Mouse (Mus musculus) C2C12 (cell line): Measurements from ENCODE around the gene Ren1. TPM values are rescaled to one million over a fixed set of nuclear protein-coding genes. Genes with fewer than 3 reads are reported as not detected.

ENCODE experiments used
- H3K27me3 ChIP-seq: one replicate; pipeline ENCODE4 v1.6.1; 2011; ENCODE audit not compliant: control insufficient read depth, insufficient read depth, insufficient read length
- H3K36me3 ChIP-seq: one replicate; pipeline ENCODE4 v1.6.1; 2011; ENCODE audit not compliant: control insufficient read depth, insufficient read depth
- H3K4me3 ChIP-seq: one replicate; pipeline ENCODE4 v1.5.1; 2011; ENCODE audit warnings: mild to moderate bottlenecking, control low read depth; ENCODE audit not compliant: poor library complexity, insufficient read depth, severe bottlenecking
- H3K79me2 ChIP-seq: one replicate; pipeline ENCODE4 v1.6.1; 2011; ENCODE audit not compliant: control insufficient read depth, insufficient read depth
- H3K79me3 ChIP-seq: one replicate; pipeline ENCODE4 v1.6.1; 2011; ENCODE audit warnings: low read depth, control low read depth
- H3ac ChIP-seq: one replicate; pipeline ENCODE3; 2011; ENCODE audit warnings: low read depth; ENCODE audit not compliant: control insufficient read depth, insufficient read length
- CEBPB ChIP-seq: IDR thresholded peaks from one replicate; pipeline ENCODE4 v1.6.1; 2011; ENCODE audit warnings: low read depth, mild to moderate bottlenecking, control low read depth, moderate library complexity
- CTCF ChIP-seq: IDR thresholded peaks from one replicate; pipeline ENCODE4 v1.5.1; 2011; ENCODE audit not compliant: control insufficient read depth, insufficient read depth, insufficient read length
- FOSL1 ChIP-seq: IDR thresholded peaks from one replicate; pipeline ENCODE4 v1.8.0; 2011; ENCODE audit warnings: mild to moderate bottlenecking, low read length; ENCODE audit not compliant: poor library complexity, insufficient read depth, severe bottlenecking
- MAX ChIP-seq: IDR thresholded peaks from one replicate; pipeline ENCODE4 v1.6.1; 2011; ENCODE audit warnings: mild to moderate bottlenecking, control low read depth
- MYOD1 ChIP-seq: IDR thresholded peaks from one replicate; pipeline ENCODE4 v1.6.1; 2011; ENCODE audit warnings: low read depth; ENCODE audit not compliant: control insufficient read depth, insufficient read length
- MYOG ChIP-seq: IDR thresholded peaks from one replicate; pipeline ENCODE4 v1.6.1; 2011; ENCODE audit not compliant: control insufficient read depth, insufficient read length; ENCODE audit errors: extremely low read depth
- USF1 ChIP-seq: IDR thresholded peaks from one replicate; pipeline ENCODE4 v1.6.1; 2011; ENCODE audit warnings: low read depth, mild to moderate bottlenecking, control low read depth, moderate library complexity
- polyA plus RNA-seq: library from polyadenylated mRNA; unstranded; fragments of >200 nt; fragmentation: generic; extraction: Trizol; gene quantifications from one replicate; pipeline ENCODE4 v1.2.1, GENCODE M21; 2012; ENCODE audit warnings: missing spikeins

The Ren1 gene
- polyA plus RNA-seq, 1 experiment = not detected

- Histone ChIP-seq H3K79me3 (no peaks in the 10 kb centered on the region), H3K4me3 (no peak overlapping the region), H3K27me3 (no peaks in the 10 kb centered on the region), H3K36me3 (no peaks in the 10 kb centered on the region), H3ac (no peak overlapping the region), H3K79me2 (no peaks in the 10 kb centered on the region)
- TF ChIP-seq MYOD1 (no peak), MAX (no peak), CTCF (no peak), USF1 (no peak), CEBPB (no peak), MYOG (no peak), FOSL1 (no peak)
These were observed 47.4 kb downstream of the Ren1 start for GRCm38 (mm10) chr1:133397483-133398237.

- no peak overlapping the region for H3K4me3 ChIP-seq
- H3K27me3 ChIP-seq = no peaks in the 10 kb centered on the region
- H3ac ChIP-seq = no peak overlapping the region
- no peaks in the 10 kb centered on the region for H3K79me2 ChIP-seq
- no peak for TF ChIP-seq USF1
- TF ChIP-seq MYOG = no peak
- TF ChIP-seq FOSL1 = no peak
- TF ChIP-seq MAX = no peak
- no peak for TF ChIP-seq CEBPB
- TF ChIP-seq MYOD1 = no peak
- TF ChIP-seq CTCF = no peak
- no peaks in the 10 kb centered on the region for H3K36me3 ChIP-seq
- no peaks in the 10 kb centered on the region for H3K79me3 ChIP-seq
These were observed 49.9 kb downstream of the Ren1 start for GRCm38 (mm10) chr1:133400014-133400725.

GRCm38 (mm10) chr1:133404005-133404404 is 53.7 kb downstream of the Ren1 start:
- no peak overlapping the region for H3ac ChIP-seq
- no peaks in the 10 kb centered on the region for H3K36me3 ChIP-seq
- no peak overlapping the region for H3K4me3 ChIP-seq
- no peaks in the 10 kb centered on the region for H3K27me3 ChIP-seq
- no peaks in the 10 kb centered on the region for H3K79me2 ChIP-seq
- TF ChIP-seq CEBPB = no peak
- no peak for TF ChIP-seq MAX
- TF ChIP-seq MYOG = no peak
- no peak for TF ChIP-seq MYOD1
- no peak for TF ChIP-seq CTCF
- TF ChIP-seq FOSL1 = no peak
- no peaks in the 10 kb centered on the region for H3K79me3 ChIP-seq

- no peak for TF ChIP-seq CTCF
- TF ChIP-seq CEBPB = no peak
- no peak for TF ChIP-seq MYOD1
- no peak for TF ChIP-seq MAX
- no peak for TF ChIP-seq FOSL1
- TF ChIP-seq USF1 = no peak
- TF ChIP-seq MYOG = no peak
These were observed 56.3 kb downstream of the Ren1 start for GRCm38 (mm10) chr1:133406614-133407013.

GRCm38 (mm10) chr1:133407436-133407835 is 57.1 kb downstream of the Ren1 start:
- H3K27me3 ChIP-seq = peaks cover 10% of the 10 kb centered on the region
- TF ChIP-seq MYOG = no peak
- no peaks in the 10 kb centered on the region for H3K36me3 ChIP-seq
- no peak overlapping the region for H3ac ChIP-seq
- H3K79me2 ChIP-seq = no peaks in the 10 kb centered on the region
- no peak overlapping the region for H3K4me3 ChIP-seq
- no peaks in the 10 kb centered on the region for H3K79me3 ChIP-seq

More at GRCm38 (mm10) chr1:133406614-133407013, 56.3 kb downstream of the Ren1 start:
- no peak overlapping the region for H3ac ChIP-seq
- no peaks in the 10 kb centered on the region for H3K36me3 ChIP-seq
- H3K4me3 ChIP-seq = no peak overlapping the region
- no peaks in the 10 kb centered on the region for H3K79me3 ChIP-seq
- no peaks in the 10 kb centered on the region for H3K79me2 ChIP-seq
- H3K27me3 ChIP-seq = peaks cover 4% of the 10 kb centered on the region

- Histone ChIP-seq H3K27me3 (peaks cover 10% of the 10 kb centered on the region), H3K36me3 (no peaks in the 10 kb centered on the region), H3ac (no peak overlapping the region), H3K79me3 (no peaks in the 10 kb centered on the region), H3K79me2 (no peaks in the 10 kb centered on the region), H3K4me3 (no peak overlapping the region)
- TF ChIP-seq MAX = no peak
- no peak for TF ChIP-seq FOSL1
- TF ChIP-seq CEBPB = no peak
- TF ChIP-seq CTCF = no peak
- no peak for TF ChIP-seq MYOD1
- no peak for TF ChIP-seq USF1
- no peak for TF ChIP-seq MYOG
These were observed 58.0 kb downstream of the Ren1 start for GRCm38 (mm10) chr1:133408321-133408720.
